Mouse (Mus musculus): ENCODE results near the gene Bcas3. TPM values are rescaled to one million over a fixed set of nuclear protein-coding genes. Genes with fewer than 3 reads are reported as not detected.
"Not testable (repeated sequence)": the region's sequence is repeated elsewhere in the genome, so short reads cannot be mapped to it uniquely, and the experiment has no call there.

Gene Bcas3
- total RNA-seq, 2 experiments from 2014 or later = 33.6 to 40.6 TPM

DNA sequence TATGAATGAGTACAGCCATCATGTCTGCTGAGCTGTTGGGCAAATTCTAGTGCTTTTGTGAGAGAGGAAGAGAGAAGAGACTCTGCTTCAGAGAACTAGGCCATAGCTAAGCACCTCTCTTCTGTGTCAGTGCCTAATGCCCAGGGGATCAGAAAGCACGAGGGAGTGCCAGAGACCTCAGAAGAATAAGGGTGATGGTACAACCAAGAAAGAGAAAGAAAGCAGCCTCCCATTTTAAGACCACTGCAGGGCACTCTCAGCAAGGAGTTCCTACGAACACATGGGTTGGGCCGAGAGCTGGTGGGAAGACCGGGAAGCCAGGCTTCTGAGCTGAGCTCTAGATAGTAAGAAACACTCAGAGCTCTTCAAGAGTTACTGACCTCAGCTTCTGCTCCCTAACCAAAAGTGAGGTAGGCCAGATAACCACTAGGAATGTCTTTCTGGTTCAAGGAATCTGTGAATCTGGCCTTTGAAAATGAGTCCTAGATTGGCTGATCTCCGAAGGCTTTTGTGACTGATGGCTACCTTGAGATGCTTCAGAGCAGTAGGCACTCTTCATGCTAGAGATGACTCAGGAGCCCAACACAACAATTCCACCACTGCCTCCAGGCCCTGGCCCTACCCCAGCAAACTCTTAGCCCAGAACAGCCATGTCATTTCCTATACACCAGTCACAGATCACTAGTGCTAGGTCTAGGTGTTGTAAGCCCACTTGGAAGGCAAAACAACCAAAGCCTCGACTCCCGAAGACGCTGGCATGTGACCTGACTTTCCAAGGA is 359.2 kb downstream of the Bcas3 start:
- DNase-seq = no peak

DNA sequence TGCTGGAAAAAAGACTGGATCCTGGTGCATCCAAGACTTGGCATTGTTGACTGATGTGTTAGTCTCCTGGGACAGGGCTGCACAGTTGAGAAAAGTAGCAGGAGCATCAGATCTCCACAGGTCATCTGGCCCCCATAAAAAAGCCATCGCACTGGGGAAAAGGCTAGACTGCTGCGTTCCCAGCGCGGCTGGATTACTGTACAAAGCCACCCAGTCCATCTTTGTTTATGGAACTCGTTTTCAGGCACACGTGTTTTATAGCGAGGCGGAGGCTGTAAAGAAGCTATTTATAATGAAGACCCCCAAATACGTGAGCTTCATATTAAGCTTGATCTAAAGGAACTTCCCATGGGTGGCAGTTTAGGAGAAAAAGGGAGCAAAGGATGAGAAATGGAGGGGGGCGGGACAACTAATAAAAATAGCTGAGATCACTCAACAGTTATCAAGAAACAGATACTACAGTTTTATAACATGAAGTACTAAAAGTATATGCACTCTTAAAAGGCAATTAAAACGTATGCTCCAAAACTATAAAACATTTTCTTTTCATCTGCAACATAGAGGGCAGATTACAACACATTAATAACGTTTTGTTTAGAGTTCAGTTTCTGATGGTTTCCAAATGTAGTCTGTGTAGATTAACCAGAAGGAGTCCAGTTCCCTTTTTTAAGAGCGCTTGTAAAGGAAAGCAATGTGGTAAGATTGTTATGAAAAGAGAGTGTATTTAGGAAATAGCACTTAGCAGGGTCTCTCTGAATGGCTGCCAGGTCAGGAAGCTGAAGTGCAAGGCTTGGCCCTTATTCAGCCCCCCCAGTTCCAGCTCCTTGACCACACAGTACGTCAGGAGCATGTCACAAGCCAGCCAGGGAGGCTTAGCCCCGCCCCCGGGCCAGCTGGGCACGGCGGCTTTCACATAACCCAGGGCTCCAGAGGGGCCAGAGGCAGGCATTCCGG is 360.2 kb downstream of the Bcas3 start:
- DNase-seq = peak; percentile 78 to 86

DNA sequence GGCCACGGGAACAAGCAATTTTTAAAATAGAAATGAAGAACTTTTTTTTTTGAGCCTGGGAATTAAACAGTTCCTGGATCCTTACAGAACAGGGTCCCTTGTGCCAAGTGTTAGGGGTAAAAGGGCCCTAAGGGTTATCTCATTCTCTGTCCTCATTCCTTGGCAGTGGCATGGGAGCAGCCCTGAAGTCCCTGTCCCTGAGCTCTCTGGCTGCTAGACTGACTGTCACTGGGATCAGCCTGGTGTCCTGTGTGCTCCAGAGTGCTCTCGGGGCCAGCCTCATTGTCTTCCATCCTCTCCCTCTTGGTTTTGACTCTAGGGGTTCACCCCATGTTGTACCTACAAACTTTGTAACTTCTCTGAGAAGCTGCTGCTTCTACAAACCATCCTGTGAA is 360.8 kb downstream of the Bcas3 start:
- no peak for DNase-seq

DNA sequence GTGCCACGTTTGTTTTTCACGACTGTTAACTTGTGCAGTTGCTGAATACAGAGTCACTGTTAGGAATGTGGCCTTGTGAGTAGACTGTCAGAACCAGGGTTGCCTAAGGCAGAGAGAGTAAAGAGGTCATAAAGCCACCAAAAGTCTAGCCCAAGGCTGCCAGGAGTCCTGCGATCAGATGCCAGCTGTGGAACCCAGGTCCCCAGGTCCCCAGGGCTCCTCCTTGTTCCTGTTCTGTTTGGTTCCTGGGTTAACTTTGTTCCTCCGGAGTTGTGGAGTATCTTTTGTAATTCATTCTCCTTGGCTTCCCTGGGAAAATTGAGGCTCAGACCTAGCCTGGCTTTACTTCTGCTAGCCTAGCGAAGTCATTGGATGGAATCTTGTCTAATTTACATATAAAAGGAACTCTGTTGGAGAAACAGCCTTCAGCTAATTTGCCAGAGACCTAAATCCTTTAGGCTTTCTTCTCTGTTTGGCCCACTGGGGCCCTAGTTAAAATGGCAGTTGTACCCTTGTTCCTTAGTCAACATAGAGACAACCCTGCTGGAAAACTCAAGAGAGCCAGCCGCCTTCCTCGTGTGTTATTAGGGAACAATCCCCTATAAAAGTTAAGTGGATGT is 361.5 kb downstream of the Bcas3 start:
- no peak for DNase-seq

DNA sequence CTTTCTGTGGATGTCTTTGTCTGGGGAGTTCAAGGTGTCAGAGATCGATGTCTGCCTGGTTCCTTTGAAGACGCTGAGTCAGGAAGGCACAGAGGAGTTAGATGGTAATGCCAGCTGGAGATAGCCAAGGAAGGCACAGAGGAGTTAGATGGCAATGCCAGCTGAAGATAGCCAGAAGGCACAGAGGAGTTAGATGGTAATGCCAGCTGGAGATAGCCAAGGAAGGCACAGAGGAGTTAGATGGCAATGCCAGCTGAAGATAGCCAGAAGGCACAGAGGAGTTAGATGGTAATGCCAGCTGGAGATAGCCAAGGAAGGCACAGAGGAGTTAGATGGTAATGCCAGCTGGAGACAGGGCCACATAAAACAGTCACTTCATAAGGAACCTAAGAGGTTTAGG is 363.8 kb downstream of the Bcas3 start:
- DNase-seq = not testable (repeated sequence)

DNA sequence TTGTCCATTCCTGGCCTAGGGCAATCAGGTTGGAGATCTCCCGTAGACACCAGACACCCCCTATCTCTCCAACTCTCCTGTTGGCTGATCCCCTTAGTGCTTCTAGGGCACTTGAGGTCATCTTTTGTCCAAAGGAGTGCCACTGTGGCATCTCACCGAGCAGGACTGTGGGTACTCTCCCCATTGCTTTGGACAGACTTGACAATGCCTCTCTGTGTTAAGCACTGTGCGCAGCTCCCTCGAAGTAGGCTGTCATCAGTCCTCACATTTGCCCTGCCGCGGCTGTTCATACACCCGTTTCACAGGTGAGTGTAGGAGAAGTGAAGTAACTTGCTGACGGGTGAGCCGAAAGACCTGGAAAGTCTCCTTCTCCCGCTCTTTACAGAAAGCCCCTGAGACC is 366.1 kb downstream of the Bcas3 start:
- DNase-seq = no peak

DNA sequence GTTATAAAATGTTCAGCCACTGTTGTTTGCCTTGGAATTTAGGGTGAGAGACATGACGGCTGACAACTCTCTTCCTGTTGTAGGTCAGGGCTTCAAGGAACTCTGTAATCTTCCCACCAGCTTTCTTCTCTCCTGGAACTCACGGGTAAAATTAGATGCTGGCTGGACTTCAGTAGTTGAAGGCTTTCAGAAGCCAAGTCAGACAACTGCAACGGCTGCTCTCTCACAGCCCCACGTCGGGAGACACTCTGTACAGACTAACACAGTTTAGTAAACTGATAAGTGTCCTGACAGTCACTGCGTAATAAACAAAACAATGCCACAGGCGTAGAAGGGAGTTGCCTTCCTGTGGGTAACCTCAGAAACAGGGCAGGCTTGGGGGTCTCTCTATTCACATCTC is 366.8 kb downstream of the Bcas3 start:
- DNase-seq = peak; percentile 53 to 72

DNA sequence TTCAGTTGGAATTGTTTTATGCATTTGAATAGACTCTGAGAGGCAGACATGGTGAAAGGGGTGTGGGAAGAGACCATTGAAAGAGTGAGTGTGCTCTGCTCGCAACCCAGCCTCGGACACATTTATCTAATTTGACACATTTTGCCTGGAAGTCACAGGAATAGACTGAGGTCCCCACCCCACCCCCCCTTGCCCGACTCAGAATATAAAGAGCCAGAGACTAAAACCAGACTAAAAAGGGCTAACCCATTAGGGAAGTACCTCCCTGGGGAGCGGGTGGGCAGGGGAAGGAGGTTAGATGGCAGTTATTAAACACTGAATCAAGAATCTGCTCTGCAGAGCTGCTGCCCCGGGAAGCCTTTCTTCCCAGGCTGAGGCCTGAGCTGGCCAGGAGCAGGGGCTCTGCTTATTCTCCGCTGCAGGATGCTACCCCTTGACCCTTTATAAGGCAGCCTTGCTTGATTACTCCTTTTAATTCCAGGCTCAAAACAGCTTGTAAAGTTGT is 367.4 kb downstream of the Bcas3 start:
- no peak for DNase-seq

DNA sequence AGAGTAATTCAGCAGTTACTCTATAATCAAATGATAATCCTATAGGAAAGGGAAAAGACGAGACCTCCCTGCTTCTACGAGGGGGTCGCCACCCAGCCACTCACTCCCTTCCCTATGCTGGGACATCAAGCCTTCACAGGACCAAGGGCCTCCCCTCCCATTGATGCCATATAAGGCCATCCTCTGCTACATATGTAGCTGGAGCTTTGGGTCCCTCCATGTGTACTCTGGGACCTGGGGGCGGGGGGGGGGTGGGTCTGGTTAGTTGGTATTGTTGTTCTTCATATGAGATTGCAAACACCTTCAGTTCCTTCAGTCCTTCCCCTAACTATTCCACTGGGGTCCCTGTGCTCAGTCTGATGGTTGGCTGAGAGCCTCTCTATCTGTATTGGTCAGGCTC is 369.0 kb downstream of the Bcas3 start:
- no peak for DNase-seq

DNA sequence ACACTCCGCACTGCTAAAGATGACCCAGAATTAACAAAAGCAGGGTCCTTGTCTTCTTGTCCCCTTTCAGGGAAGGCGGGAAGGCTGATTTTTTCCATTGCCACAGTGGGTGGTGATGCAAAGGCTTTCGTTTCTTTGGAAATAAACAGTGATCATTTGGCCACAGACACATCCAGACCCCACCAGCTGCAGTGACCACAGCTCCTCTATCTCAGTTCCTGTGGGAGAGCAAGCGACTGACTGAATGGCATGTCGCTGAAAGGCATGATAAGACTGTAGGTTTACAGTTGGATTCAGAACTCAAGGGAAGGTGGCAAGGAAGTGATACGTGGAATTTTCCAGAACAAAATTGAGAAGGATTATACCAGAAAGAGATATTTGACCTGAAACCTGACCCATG is 371.2 kb downstream of the Bcas3 start:
- DNase-seq = no peak

DNA sequence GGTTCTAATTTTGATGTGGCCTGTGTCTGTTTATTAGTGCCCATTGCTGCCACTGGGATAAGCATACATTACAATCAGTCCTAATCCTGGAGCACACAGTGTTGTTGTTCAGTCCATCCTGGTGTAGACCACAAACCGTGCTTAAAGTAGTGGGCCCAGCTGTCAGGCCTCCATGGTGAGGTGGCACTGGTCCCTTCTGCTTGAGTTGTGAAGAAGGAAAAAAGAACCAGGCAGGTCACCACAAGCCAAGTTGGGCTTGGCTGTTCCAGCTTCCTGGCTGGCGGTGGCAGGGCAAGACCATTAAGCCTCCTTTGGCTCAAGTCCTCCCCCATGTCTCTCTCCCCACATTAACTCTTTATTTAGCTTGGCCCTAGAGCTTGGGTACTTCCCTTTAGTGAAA is 376.8 kb downstream of the Bcas3 start:
- DNase-seq = no peak

DNA sequence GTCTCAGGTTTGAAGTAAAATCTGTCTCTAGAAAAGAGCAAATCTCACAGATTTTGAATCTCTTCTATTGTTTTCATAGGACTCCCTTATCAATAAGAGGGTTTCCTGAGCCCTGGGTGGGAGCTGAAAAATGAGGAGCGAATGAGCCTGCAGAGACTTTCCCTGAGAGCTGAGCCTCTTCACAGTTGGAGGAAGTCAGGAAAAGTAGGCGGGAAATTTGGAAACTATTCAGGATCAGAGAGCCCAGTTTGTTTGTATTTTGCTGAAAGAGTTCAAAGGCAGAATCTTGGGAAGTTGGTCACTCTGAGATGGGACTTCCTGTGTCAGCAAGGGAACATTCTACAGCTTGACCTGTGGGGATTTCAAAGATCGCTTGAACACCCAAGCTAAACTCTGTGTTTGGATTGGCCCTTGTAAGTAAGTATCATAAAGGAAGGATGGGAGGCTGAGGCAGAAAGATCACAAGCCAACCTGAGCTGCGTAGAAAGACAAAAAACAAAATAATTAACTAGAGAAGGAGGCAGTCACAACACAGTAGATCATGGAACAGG is 379.6 kb downstream of the Bcas3 start:
- no peak for DNase-seq

DNA sequence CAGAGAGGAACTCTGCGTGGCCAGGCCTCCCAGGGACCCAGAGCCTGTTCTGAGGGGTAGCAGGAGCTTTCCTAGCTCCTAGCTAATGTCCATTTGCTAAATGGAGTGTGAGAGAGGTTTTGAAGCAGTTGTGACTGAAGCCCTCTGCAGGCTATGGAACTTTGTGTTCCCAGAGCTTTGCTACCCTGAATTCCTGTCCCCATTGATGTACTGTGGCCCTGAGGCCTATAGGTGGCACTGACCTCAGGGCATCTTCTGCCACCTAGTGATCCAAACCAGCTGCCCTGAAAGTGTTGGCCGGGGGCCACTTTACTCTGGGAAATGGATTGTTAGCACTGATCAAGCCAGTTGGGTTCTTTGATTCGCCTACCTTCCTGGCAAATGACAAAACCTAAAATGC is 380.6 kb downstream of the Bcas3 start:
- DNase-seq = peak in 1 of 2 experiments; percentile 17

DNA sequence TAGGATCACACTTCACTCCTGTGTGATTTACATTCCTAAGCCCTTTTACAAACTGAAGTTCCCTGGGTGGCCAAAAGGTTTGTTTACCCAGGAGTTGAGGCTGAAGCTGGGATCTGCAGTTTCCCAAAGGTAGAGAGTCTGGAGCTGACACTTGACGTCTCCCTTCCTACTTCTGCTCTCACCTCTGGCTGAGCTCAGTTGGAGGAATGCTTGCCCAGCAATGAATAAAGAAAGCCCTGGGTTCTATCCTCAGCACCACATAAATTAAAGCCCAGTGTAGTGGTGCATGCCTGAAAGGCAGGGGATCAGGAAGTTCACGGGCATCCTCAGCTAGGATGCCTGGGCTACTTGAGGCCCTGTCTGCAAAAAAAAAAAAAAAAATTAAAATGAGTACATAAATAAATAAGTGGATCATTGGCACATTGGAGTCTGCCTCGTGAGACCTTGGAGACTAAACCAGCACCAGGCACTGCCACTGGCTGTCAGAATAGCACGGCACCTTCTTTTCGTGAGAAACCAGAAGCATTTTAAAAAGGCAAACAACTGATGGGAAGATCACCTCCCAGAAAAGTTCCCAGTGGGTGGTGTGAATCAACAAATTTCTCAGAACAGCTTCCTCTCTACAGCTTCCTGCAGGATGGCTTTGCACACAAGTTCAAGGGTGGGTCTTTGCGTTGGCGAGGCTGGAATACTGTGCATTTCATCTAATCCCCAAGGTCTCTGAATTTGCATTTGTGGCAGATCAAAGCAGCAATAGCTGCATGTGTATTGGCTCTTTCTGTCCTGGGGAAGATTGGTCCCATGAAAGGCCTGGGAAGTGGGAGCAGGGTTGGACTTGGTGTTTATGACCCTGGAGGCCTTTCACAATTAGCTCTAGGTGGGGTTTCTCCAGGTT is 381.6 kb downstream of the Bcas3 start:
- DNase-seq = no peak

DNA sequence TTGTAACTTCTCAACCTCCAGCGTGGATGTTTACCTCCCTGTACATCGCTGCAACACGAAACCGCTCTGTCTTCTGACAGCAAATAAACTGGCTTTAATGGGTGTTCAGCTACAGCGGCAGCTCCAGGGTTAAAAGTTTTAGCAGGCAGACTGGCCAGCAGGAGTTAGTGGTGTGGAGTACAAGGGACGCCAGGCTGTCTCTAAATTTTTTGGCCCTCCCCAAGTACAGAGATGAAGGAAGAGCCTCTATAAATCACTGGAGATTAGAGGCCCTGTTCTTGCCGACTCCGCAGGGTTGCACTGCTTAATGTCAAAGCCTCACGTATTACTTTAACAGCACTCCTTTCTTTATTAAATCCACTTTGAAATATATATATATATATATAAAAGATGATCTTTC is 384.3 kb downstream of the Bcas3 start:
- DNase-seq = no peak

DNA sequence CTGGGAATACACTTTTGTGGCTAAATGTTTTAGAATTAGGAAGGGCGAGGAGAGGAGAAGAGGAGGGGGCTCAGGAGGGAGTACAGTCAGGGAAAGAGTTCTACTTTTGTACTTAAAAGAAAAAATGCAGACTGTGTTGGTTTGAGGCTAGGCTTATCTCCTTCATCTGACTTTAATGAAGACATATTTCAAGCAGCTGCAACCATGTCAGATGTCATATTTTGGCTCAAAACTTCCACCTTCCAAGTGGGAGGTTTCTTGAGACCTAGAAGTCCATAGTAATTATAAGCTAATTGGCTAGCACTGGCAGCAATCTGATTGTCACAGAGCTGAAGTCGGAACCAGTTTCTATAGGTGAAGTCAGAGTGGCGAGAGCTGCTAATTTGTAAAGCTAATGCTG is 384.9 kb downstream of the Bcas3 start:
- no peak for DNase-seq

DNA sequence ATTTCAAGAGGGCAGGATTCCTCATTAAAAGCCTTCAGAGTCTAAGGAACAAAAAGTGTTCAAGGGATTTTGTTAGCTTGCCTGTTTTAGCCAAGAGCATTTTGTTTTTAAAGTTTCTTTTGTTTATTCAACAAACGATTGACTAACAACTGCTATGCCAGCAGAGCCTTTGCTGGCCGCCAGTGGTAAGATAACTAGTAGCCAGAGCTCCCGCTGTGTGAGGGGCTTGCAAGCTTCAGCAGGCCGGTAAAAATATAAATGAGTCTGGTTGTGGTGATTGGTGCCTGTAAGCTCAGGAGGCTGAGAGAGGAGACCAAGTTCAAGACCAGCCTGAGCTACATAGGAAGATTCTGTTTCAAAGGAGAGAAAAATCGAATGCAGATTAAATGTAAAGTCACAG is 385.6 kb downstream of the Bcas3 start:
- no peak for DNase-seq

DNA sequence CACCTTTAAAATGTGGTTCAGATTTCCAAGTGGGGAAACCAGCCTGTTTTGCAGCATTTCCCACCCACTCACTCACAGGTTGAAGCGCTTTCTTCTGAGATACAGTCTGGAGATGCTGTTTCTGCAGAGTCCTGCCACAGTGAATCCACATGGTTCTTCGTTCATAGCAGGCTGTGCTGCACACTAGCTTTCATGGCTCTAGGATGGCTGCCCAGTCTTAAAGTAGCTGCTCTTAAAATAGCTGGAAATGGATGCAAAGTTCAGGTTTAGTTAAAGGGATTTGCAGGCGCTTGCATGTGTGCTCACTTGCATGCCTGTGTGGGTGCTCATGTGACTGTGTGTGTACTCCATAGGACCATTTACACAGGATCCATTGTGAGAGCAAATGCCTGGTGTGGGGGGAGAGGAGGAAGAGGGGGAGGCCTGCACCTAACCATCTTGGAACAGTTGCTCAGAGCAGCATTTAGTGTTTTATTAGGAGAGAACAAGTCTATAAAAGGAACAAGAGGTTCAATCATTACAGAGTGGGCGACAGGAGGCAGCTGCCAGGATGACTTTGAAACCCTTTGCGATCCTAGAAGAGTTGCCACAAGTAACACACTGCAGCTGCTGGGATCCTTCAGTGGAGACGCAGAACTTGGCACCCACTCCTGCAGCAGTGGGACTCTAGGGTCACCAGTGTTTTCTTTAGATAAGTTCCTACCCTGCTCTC is 386.5 kb downstream of the Bcas3 start:
- peak; percentile 32 to 33 for DNase-seq

DNA sequence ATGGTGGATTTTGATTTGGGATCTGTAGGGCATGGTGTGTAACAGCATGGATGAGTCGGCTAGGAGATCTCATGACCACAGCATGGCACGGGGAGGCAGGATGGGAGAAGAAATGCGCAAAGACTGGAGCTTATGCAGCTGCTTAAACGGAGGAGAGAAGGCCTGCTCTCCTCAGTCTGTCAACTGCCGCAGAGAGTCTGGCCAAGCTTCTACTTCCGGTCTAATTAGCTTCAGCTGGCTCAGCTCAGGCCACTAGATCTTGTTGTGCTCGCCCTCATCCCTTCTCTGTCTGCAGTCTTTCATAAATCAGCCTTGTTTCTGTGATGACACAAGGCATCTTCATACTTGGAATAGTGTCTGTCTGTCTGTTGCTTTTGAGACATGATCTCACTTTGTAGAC is 393.4 kb downstream of the Bcas3 start:
- peak; percentile 28 to 44 for DNase-seq

DNA sequence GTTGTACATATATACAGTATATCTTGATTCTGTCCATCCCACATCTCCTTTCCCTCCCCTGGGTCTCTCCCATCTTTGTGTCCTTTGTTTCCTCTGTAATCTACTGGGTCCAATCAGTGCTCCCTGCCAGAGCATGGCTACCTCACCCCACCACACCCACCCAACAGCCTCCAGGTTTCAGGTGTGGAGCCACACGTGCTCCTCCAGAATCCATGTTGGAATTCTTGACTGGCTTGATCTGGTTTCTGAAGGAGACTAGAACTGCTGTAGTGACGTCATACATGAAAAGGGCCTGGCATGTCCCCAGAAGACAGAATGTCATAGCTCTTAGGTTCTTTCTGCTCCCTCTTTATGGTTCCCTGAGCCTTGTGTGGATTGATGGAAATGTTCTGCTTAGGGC is 395.9 kb downstream of the Bcas3 start:
- DNase-seq = no peak

DNA sequence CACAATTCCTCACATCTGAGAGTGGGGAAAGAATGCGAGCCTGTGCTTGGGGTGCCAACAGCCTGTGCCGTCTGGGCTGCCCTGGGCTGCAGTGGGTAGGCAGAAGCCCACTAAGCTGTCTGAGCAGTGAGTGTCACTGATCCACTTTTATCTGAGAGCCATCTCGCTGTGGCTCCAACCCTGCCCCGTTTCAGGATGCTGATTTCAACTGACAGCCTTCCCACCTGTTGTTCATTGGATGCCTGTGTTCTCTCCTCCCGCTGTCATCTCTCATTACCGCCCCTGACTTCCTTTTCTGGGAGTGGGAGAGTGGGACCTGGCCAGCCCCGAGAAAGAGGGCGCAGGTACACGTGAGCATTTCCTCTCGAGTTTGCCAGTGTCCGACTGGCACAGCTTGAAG is 398.2 kb downstream of the Bcas3 start:
- DNase-seq = no peak
